Mouse (Mus musculus) midbrain, embryonic 15.5 days (tissue): ENCODE data around the gene Gm17545. TPM values are rescaled to one million over a fixed set of nuclear protein-coding genes. Genes with fewer than 3 reads are reported as not detected.
A peak's percentile ranks its signal among the peaks of the same experiment; 100 is the strongest.

Experiments used
- ATAC-seq: fragments of 200-750 bp; cut with Nextera tagmentation; replicated peaks from 2 replicates; pipeline ENCODE4 v1.8.0; 2017; ENCODE audit warnings: moderate TSS enrichment
- H3K27ac ChIP-seq: fragments of 300-500 bp; sonication (generic); 2 replicates; pipeline ENCODE4 v1.5.1; 2015; ENCODE audit warnings: mild to moderate bottlenecking, inconsistent platforms
- H3K27me3 ChIP-seq: fragments of 300-500 bp; sonication (generic); replicated peaks from 2 replicates; pipeline ENCODE4 v1.6.1; 2015; ENCODE audit warnings: inconsistent platforms
- H3K36me3 ChIP-seq: fragments of 300-500 bp; sonication (generic); replicated peaks from 2 replicates; pipeline ENCODE4 v1.6.1; 2015; ENCODE audit warnings: inconsistent platforms
- H3K4me1 ChIP-seq: fragments of 300-500 bp; sonication (generic); 2 replicates; pipeline ENCODE4 v1.6.1; 2015; ENCODE audit warnings: inconsistent platforms
- H3K4me2 ChIP-seq: fragments of 300-500 bp; sonication (generic); 2 replicates; pipeline ENCODE4 v1.6.1; 2015; ENCODE audit warnings: inconsistent platforms, mild to moderate bottlenecking, moderate library complexity
- H3K4me3 ChIP-seq: fragments of 300-500 bp; sonication (generic); 2 replicates; pipeline ENCODE4 v1.5.1; 2015; ENCODE audit warnings: mild to moderate bottlenecking, inconsistent platforms
- H3K9ac ChIP-seq: fragments of 300-500 bp; sonication (generic); 2 replicates; pipeline ENCODE4 v1.6.1; 2015; ENCODE audit warnings: mild to moderate bottlenecking, inconsistent platforms
- H3K9me3 ChIP-seq: fragments of 300-500 bp; sonication (generic); 2 replicates; pipeline ENCODE4 v1.6.1; 2016; ENCODE audit warnings: inconsistent platforms
- WGBS: fragments of 180-500 bp; shearing (Covaris S2); methylation state at CpG from one replicate; pipeline ENCODE4 v1.1.7; 2015; ENCODE audit warnings: mixed read lengths; 5-methylcytosine and 5-hydroxymethylcytosine counted together
- polyA plus RNA-seq: library from polyadenylated mRNA; unstranded; fragments of >200 nt; fragmentation: Nextera tagmentation; extraction: Ambion mirVana; gene quantifications from 2 replicates; pipeline ENCODE4 v1.2.1, GENCODE M21; 2015

The Gm17545 gene
- polyA plus RNA-seq, 1 experiment from 2014 or later, result not detected

DNA sequence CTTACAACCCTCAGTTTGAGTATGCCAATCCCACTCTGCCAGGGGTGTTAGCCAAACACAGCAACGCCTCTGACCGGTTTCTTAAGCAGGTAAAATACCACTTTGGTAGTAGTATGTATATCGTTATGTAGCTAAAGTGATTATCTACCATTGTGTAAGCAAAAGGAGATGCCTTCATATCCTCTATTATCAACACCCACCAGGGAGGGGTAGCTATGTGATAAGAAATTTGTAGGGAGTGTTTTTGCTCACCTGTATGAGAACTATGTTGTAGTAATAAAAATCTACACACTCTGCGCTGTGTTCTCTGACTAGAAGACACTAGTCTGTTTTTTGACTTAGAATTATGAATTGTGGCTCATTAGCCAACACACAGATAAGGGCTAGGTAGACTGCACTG, 29.4 kb upstream of the Gm17545 start:
- ATAC-seq, result no peak
- peaks cover under 1% of the 10 kb centered on the region; the same call in 1 of the 2 replicates for H3K4me1 ChIP-seq
- no peaks in the 10 kb centered on the region for H3K27me3 ChIP-seq
- H3K4me3 ChIP-seq, result no peak overlapping the region
- H3K9ac ChIP-seq, result no peak overlapping the region
- H3K36me3 ChIP-seq, result no peaks in the 10 kb centered on the region
- 96% methylated on average over 4 of the region's 4 CpGs for WGBS
- no peak overlapping the region for H3K27ac ChIP-seq
- no peak overlapping the region for H3K4me2 ChIP-seq
- no peaks in the 10 kb centered on the region for H3K9me3 ChIP-seq

DNA sequence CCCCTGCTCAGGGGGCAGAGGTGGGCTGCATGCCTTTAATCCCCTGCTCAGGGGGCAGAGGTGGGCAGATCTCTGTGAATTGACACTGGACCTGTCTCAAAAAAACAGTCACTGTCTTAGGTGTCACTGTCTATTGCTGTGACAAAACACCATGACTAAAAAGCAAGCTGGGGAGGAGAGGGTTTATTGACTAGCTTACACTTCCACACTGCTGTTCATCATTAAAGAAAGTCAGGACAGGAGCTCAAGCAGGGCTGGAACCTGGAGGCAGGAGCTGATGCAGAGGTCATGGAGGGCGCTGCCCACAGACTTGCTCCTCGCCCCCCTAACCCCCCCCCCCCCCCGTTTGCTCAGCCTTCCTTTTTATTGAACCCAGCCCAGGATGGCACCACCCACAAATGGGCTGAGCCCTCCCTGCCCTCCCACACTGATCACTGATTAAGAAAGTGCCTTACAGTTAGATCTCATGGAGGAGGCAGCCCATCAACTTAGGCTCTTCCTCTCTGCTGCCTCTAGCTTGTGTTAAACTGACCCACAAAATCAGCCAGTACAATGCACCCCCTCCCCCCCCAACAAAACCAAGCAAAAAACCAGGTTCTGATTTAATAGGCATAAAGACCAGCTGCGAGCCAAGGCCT, 25.9 kb upstream of the Gm17545 start:
- WGBS, result 16% methylated on average over 3 of the region's 4 CpGs
- Histone ChIP-seq H3K4me1 (peaks cover 4% of the 10 kb centered on the region; the same call in 1 of the 2 replicates), H3K9me3 (no peaks in the 10 kb centered on the region), H3K36me3 (no peaks in the 10 kb centered on the region), H3K9ac (no peak overlapping the region), H3K4me3 (no peak overlapping the region), H3K27me3 (no peaks in the 10 kb centered on the region), H3K27ac (no peak overlapping the region), H3K4me2 (no peak overlapping the region)
- 0 out of 2 replicates have a peak, but pooled peaks have one; percentile 24 for ATAC-seq

DNA sequence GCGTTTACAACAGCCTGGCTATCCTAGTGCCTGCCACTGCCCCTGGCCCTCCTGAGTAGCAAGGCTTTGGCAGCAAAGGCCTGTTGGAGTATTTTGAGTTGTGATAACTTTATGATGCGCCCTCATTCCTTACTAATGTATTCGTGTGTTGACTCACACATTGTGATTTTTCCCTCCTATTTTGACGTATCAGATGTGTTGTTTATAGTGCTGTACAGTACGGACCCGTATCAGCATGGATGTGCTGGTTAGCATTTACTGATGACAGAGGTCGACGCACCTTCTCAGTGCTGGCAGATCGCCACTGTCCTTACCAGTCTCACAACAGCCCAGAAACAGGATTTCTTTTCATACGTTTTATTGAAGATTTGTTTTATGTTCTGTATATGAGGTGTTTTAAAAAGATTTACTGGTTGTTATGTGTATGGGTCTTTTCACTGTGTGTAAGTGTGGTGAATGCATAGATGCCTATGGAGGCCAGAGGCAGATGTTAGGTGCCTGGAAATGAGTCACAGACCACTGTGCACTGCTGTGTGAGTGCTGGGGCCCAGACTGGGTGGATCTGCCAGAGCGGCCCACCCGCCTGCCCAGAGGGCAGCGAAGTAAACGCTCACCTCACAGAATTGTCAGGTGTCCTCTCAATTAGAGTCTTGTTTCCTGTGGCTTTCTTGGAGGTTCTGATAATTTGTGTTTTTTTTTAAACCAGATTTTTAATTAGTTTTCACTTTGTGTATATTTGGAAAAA, 25.3 kb upstream of the Gm17545 start:
- Histone ChIP-seq H3K9me3 (no peaks in the 10 kb centered on the region), H3K36me3 (no peaks in the 10 kb centered on the region), H3K9ac (no peak overlapping the region), H3K27ac (no peak overlapping the region), H3K4me2 (no peak overlapping the region), H3K4me1 (peaks cover 4% of the 10 kb centered on the region; the same call in 1 of the 2 replicates), H3K4me3 (no peak overlapping the region), H3K27me3 (no peaks in the 10 kb centered on the region)
- ATAC-seq, result 0 out of 2 replicates have a peak, but pooled peaks have one; percentile 54
- WGBS, result 76% methylated on average over 14 of the region's 14 CpGs

DNA sequence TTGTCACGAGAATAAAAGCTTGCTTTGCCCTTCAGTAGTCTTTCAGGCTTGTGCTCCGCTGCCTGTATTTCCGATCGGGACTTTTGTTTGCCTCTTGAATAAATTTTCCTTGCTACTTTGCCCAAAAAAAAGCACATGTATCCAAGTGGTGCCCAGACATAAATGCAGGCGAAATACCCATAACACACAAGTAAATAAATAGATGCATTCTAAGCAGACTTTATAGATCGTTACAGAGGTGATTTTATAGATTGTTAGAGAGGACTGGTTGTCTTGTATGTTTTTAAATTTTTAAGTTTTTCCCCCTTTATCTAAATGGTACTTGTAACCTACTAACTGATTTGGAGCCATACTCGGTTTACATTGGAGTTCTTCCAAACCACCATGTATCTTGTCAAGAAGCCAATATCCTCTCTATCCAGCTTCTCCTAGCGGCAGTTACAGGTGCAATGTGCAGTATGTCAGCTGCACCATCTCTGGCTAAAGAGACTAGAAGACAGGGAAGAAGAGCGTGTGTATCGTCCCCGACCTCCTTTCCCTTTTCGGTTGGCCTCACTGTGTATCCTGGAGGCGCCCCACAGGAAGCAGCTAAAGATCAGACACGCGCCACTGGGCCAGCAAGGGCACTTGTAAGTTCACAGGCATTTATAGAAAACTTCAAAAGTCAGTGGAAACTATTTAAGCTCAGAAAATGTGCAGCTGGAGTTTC, 24.4 kb upstream of the Gm17545 start:
- WGBS, result 40% methylated on average over 15 of the region's 15 CpGs
- Histone ChIP-seq H3K4me1 (peaks cover 4% of the 10 kb centered on the region; the same call in 1 of the 2 replicates), H3K27ac (no peak overlapping the region), H3K36me3 (no peaks in the 10 kb centered on the region), H3K4me3 (no peak overlapping the region), H3K4me2 (no peak overlapping the region), H3K9me3 (no peaks in the 10 kb centered on the region), H3K27me3 (no peaks in the 10 kb centered on the region), H3K9ac (no peak overlapping the region)
- no peak for ATAC-seq

DNA sequence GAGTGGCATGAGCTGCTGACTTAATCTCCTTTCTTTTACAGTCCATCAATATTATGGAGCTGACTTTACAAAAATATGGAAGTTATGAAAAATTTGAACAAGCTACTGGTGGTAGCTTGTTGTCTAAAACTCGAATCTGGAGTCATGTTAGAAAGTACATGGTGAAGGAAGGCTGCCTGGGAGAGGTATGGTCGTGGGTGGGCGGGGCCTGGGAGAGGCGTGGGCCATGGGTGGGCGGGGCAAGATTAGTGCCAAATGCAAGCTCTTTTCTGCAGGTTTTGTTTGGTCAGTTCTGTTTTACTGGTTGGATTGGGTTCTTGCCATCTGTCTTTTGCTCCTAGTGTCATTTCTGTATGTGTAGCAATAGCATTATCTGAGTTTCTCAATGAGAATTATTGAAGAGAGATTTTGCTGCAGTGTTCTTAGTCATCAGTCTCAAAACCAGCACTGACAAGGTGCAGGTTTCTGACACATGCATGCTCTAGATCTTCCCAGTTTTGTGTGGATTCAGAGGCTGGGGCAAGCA, 23.7 kb upstream of the Gm17545 start:
- no peak overlapping the region for H3K4me2 ChIP-seq
- 35% methylated on average over 5 of the region's 5 CpGs for WGBS
- no peak overlapping the region for H3K9ac ChIP-seq
- H3K4me3 ChIP-seq, result no peak overlapping the region
- H3K27ac ChIP-seq, result no peak overlapping the region
- ATAC-seq, result no peak
- H3K9me3 ChIP-seq, result no peaks in the 10 kb centered on the region
- H3K4me1 ChIP-seq, result peaks cover 4% of the 10 kb centered on the region; the same call in 1 of the 2 replicates
- H3K36me3 ChIP-seq, result 0 out of 2 replicates have a peak, but pooled peaks cover 4% of the 10 kb centered on the region
- H3K27me3 ChIP-seq, result no peaks in the 10 kb centered on the region

DNA sequence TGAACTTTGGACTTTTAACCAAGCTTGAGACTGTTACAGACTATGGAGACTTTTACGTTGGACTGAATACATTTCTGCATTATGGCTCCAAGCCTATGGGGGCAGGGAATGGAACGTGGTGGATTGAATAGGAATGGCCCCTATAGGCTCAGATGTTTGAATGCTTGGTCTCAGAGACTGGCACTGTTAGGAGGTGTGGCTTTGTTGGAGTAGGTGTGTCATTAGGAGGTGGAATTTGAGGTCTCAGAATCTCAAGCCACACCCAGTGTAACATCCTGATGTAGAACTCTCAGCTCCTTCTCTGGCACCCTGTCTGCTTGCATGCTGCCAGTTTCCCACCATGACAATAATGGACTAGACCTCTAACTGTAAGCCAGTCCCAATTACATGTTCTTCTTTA, 20.9 kb upstream of the Gm17545 start:
- Histone ChIP-seq H3K9me3 (no peaks in the 10 kb centered on the region), H3K9ac (no peak overlapping the region), H3K36me3 (0 out of 2 replicates have a peak, but pooled peaks cover 4% of the 10 kb centered on the region), H3K27ac (no peak overlapping the region), H3K4me2 (no peak overlapping the region), H3K4me1 (peaks cover 4% of the 10 kb centered on the region; the same call in 1 of the 2 replicates), H3K27me3 (no peaks in the 10 kb centered on the region), H3K4me3 (no peak overlapping the region)
- 78% methylated on average over 2 of the region's 2 CpGs for WGBS
- no peak for ATAC-seq

DNA sequence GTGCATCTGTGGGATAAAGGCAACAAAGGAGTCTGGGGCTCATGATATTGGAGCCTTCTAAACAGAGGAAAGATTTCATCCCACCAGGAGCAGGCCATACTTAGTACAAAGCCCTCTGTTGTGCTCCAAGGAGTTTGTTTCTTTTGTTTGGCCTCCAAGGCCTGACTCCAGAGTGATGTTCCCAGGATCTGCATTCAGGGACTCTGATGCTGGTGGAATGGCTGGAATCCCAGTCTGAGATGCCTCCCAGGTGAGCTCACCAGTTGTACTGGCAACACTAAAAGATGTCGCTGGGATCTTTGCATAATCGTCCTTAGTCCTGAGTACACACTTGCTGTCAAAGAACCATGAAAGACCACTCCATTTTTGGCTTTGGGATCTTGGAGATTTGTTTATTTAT, 20.0 kb upstream of the Gm17545 start:
- no peaks in the 10 kb centered on the region for H3K27me3 ChIP-seq
- H3K4me1 ChIP-seq, result peaks cover 4% of the 10 kb centered on the region; the same call in 1 of the 2 replicates
- no peak overlapping the region for H3K27ac ChIP-seq
- no peak overlapping the region for H3K4me3 ChIP-seq
- 0 out of 2 replicates have a peak, but pooled peaks cover 4% of the 10 kb centered on the region for H3K36me3 ChIP-seq
- 92% methylated on average over 2 of the region's 2 CpGs for WGBS
- H3K4me2 ChIP-seq, result no peak overlapping the region
- no peak for ATAC-seq
- H3K9ac ChIP-seq, result no peak overlapping the region
- H3K9me3 ChIP-seq, result no peaks in the 10 kb centered on the region

DNA sequence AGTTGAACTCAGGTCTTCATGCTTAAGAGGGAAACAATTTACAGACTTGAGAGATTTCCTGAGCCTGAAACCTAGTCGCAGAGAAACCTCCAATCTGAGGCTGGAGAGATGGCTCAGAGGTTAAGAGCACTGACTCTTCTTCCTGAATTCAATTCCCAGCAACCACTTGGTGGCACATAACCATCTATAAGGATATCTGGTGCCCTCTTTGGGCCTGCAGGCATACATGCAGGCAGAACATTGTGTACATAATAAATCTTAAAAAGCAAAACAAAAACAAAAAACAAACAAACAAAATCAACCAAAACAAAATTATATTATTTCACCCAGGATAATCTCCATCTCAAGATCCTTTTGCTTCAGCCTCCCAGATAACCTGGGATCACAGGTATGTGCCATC, 15.3 kb upstream of the Gm17545 start:
- WGBS, result 65% methylated on average over 1 of the region's 1 CpGs
- Histone ChIP-seq H3K9me3 (no peaks in the 10 kb centered on the region), H3K4me3 (no peak overlapping the region), H3K9ac (no peak overlapping the region), H3K27ac (no peak overlapping the region), H3K4me1 (no peaks in the 10 kb centered on the region), H3K36me3 (peaks cover 9% of the 10 kb centered on the region; the same call in 1 of the 2 replicates), H3K27me3 (no peaks in the 10 kb centered on the region), H3K4me2 (no peak overlapping the region)
- no peak for ATAC-seq

DNA sequence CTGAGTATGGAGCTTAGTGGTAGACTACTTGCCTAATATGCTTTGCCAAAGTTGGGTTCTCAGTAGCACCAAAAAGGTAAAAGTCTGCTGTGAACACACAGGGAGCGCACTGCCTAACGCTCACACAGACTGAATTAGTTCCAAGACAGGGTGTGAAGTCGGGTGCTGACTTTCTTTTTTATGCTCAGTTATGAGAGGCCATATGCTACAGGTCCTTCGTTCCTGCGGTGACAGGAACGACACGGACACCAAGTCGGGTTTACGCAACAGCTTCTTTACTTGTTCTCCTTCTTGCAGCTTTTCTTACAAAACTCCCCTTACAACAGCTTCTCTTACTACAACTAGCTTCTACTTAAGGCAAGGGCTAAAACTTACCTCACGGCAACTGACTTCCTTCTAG, 10.9 kb upstream of the Gm17545 start:
- Histone ChIP-seq H3K4me1 (no peaks in the 10 kb centered on the region), H3K27ac (no peak overlapping the region), H3K9me3 (no peaks in the 10 kb centered on the region), H3K4me2 (no peak overlapping the region), H3K36me3 (peaks cover 20% of the 10 kb centered on the region), H3K27me3 (no peaks in the 10 kb centered on the region), H3K4me3 (no peak overlapping the region), H3K9ac (no peak overlapping the region)
- WGBS, result 94% methylated on average over 10 of the region's 10 CpGs
- ATAC-seq, result no peak

DNA sequence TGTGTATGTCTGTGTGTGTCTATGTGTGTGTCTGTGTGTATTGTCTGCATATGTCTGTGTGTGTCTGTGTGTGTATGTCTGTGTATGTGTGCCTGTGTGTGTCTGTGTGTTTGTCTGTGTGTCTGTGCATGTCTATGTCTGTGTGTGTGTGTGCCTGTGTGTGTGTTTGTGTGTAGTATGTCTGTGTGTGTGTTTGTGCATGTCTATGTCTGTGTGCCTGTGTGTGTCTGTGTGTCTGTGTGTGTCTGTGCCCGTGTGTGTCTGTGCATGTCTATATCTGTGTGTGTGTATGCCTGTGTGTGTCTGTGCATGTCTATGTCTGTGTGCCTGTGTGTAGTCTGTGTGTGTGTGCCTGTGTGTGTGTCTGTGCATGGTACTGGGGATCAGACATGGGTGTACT, 9.0 kb upstream of the Gm17545 start:
- Histone ChIP-seq H3K9me3 (no peaks in the 10 kb centered on the region), H3K27ac (no peak overlapping the region), H3K36me3 (peaks cover 37% of the 10 kb centered on the region), H3K4me1 (no peaks in the 10 kb centered on the region), H3K4me3 (no peak overlapping the region), H3K9ac (no peak overlapping the region), H3K4me2 (no peak overlapping the region), H3K27me3 (no peaks in the 10 kb centered on the region)
- WGBS, result 95% methylated on average over 1 of the region's 1 CpGs
- no peak for ATAC-seq

DNA sequence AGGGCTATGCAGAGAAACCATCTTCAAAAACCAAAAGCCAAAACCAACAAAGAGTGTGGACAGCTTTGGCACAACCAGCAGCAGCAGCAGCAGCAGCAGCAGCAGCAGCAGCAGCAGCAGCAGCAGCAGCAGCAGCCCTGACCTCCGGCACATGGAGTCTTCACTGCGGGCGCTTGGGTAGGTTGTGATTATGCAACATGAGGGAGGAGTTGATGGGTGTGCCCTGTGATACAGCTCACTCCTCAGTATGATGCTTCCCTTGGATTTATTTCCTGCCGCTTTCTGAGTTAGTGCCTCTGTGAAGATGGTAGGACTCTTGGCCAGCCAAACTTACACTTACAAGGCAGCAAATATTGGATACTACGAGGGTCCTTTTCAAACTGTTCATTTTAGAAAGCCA, 6.9 kb upstream of the Gm17545 start:
- ATAC-seq, result no peak
- 92% methylated on average over 5 of the region's 5 CpGs for WGBS
- Histone ChIP-seq H3K36me3 (peaks cover 44% of the 10 kb centered on the region), H3K27me3 (no peaks in the 10 kb centered on the region), H3K27ac (no peak overlapping the region), H3K9me3 (no peaks in the 10 kb centered on the region), H3K4me3 (no peak overlapping the region), H3K4me2 (no peak overlapping the region), H3K4me1 (no peaks in the 10 kb centered on the region), H3K9ac (no peak overlapping the region)

DNA sequence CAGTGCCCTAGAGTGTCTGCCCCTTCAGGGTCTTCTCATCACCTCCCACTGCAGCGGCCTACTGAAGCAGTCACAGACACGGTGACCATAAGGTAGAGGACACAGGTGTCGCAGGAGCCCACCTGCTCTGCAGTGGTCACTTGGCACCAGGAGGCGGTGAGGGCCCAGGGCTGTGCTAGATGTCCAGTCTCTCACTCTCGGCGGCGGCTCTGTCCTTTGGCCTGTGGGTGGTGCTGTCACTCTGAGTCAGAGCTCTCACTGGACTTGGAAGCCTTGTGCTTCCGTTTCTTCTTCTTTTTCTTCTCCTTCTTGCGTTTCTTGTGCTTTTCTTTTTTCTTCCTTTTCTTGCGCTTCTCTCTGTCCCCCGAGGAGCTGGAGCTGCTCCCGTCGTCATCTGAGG, 5.7 kb upstream of the Gm17545 start:
- 80% methylated on average over 13 of the region's 13 CpGs for WGBS
- Histone ChIP-seq H3K27ac (no peak overlapping the region), H3K4me1 (no peaks in the 10 kb centered on the region), H3K4me3 (no peak overlapping the region), H3K9ac (no peak overlapping the region), H3K4me2 (no peak overlapping the region), H3K9me3 (no peaks in the 10 kb centered on the region), H3K27me3 (no peaks in the 10 kb centered on the region), H3K36me3 (peaks cover 53% of the 10 kb centered on the region)
- no peak for ATAC-seq
